Mouse (Mus musculus): ENCODE measurements around the gene Chrna9.

The Chrna9 gene

DNA sequence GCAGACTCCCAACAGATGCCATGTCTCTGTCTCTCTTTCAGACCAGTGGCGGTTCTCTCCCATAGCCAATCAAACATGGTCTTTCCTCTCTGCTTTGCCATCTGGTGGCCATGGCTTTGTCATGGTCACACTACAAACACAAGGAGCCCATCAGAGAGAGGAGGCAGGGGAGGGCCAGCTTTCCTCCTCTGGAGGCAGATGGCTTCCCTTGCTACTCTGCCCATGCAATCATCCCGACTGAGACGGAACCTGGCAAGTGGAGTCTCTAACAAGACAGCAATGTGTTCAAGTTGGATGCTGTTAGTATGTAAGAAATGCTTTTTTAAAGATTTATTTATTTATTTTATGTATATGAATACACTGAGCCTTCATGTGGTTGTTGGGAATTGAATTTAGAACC lies 14.8 kb upstream of the Chrna9 start:
- DNase-seq, result no peak

DNA sequence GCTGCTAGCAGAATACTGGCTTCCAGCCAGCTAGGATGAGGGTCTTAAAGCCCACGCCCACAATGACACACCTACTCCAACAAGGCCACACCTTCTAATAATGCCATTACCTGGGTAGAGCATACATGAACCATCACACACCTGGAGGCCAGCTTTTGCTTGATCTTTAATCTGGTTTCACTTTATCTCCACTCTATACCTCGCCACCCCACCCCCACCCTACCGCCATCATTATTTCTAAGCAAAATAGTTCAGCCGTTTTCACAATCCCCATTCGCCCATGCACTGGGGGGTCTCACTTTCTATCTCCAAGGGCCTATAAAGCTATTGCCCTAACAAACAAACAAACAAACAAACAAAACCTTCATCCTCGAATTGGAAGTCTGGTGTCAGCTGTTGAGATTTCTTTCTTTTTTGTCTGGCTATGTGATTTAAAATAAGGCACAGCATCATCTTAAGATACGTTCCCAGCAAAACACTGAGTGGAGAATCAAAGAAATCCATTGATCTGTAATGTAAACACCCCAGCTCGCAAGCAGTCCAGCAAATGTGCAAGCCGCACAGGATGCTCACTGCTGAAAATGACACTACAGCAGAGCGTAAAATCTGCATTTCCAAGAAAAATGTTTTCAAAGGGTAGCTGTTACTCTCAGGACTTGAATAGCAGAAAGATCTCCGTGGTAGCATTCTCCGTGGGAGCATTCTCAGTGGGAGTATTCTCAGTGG lies 13.9 kb upstream of the Chrna9 start:
- DNase-seq, result no peak

DNA sequence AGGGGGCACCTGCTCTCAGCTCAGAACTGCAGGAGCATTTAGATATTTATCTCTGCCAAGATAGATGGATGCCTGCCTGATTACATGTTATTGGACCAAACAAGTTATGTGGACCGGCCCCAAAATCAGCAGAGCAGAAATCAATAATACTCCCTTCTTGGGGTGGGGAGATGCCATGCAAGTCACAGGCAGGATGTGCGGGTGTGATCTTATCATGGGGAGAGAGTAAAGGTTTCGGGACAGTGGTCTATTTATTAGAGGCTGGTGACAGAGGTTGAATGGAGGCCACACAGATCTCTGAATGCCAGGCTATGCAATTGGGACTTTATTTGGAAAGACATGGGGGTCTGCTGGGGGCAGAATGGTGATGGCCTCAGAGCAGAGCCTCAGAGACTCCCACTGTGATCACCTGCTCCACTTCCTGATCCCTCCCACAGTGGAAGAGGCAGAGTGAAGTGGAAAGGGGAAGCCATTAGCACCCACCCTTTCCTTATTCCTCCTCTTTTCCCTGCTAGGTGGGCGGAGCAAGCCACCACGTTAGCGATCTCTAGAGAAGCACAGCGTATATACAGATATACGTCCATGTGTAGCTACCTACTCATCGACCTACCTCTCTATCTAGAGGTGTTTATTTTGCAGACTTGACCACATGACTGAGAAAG lies 13.1 kb upstream of the Chrna9 start:
- no peak for DNase-seq

DNA sequence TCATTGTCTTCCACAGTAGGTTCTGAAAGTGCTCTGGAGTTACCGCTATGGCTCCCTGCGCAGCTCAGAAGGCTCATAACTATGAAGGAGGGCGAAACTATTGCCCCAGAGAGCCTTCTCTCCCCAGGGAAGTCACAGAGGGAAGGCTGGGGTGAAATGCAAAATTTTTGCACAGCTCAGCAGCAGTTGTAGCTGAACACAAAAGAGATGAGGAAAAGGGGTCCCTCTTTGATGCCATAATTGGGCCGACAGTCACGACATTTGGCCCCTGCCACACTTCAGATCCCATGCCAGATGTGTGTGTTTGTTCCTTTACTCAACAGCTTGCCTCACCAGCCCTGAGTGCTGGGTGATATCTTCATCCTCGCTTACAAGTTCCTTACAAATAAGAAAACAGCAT lies 8.1 kb upstream of the Chrna9 start:
- DNase-seq, result no peak

DNA sequence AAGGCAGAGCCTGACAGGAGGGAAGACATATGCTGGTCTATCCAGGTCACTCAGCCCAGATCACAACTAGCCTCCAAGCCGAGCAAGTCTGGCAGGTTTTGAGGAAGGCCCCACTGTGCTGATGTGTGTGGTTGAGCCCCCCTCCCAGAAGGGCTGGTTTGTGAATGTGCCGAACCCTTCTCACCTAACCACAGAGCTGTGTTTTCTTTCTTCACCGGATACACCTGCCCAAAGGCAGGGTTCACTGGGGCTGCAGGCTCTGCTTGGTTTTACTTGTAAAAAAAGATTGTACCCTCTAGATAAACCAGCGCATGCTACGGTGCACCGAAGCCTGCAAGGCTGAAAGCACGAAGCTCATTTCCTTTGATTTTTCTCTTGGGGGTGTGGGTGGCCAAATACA lies 5.6 kb upstream of the Chrna9 start:
- no peak for DNase-seq

DNA sequence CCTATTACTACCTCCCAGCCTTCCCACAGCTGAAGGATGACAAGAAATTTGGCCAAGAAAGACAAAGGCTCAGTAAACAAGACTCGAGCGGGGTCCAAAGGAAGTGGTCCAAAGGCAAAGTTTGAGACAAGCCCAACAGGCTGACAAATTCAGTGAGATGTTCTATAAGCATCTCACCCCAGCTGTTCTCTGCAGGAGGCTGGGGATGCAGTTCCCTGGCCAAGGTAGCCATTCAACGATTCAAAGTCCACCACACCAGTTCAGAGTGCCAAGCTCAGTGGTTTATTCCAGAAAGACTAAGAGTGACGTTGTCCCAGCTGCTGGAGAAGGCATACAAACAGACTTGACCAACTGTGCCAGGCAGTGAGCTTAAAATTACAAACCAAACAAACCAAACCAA lies 4.5 kb upstream of the Chrna9 start:
- DNase-seq, result peak; percentile 39

DNA sequence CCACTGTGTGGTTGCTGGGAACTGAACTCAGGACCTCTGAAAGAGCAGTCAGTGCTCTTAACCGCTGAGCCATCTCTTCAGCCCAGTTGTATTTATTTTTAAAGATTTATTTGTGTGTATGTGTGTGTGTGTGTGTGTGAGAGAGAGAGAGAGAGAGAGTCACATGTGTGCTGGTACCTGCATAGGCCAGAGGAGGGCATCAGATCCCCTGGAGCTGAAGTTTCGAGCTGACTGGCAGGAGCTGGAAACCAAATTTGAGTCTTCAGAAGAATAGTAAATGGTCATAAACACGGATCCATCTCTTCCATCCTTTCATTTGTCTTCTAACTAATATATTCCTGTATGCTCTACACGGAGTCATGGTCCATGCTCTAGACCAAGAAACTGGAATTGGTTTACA lies 1.5 kb upstream of the Chrna9 start:
- DNase-seq, result no peak

DNA sequence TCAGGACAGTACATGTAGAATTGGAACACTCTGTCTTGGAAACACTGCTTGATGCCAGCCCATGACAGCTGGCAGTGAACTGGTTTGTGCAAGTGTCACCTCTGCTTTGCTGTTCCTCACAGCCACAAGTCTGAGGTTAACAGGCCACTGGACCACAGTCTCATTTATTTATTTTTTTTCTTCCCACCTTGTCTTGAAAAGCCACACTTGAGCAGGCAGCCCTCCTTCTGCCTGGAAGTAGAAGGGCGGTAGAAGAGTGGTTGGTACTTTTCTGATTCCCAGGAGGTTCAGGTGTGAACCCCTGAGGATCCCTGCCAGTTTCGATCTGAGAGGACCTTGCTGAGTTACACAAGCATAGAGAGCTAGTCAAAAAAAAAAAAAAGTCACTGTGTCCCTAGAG lies 957 bp upstream of the Chrna9 start:
- DNase-seq, result no peak

DNA sequence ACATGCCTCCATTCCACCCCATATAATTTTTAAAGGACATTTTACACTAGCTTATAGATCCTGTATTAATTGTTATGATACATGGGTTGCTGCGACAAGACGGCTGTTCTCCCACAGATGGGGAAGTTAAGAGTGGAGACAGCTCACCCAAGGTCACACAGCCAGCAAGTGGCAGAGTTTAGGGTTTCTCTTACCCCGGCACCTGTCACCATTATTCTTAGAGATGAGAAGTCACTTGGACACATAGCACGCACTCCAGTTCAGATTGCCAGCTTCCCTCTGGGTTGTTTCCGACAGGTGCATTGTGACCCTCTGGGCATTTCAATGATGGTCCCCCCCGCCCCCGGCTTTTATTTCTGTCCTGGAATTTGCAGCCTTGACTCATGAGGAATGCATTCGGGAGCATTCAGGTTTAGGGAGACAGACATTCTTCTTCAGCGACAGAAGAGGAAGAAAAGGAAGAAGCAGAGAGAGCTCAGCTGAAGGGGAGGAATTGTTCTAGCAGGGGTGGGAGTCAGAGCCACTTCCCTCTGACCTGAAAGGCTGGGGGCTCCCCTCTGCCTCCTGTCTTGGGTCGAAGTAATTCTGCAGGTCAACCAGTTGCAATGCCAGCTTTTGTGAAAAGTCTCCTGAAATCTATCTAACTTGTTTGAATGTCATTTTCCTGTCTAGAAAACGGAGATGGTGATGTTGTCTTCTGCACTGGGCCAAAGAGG lies 2.4 kb downstream of the Chrna9 start:
- no peak for DNase-seq

DNA sequence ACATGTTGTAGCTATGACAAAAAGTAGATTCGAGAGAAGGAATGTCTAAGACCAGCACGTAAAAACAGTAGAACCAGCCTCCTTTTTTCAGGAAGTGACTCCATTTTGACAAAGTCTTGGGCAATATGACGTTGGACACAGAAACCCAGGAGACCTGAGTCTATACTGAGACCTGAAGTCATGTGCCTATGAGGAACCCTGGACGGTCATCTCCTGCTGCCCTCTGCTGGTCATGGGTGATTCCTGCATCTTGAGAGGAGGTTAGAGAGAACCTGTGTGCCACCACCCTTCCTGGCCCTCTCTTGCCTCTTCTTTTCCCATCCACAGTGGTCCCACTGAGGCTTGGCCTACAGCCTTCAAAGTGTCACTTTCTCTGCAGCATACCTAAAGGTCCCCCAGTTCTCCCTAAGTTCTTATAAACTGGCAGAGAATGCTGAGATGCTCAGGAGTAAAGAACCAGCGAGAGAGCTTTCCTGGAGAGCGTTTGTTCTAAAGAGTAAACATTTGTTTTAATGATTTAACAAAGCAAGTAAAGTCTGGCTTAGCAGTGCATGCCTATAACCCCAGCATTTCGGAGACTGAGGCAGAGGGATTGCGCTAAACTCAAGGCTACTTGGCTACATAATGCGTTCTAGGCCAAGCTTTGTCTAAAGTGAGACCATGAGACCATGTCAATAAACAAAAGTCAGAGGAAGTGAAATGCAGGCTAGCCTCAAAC lies 3.4 kb downstream of the Chrna9 start:
- DNase-seq, result peak; percentile 83

DNA sequence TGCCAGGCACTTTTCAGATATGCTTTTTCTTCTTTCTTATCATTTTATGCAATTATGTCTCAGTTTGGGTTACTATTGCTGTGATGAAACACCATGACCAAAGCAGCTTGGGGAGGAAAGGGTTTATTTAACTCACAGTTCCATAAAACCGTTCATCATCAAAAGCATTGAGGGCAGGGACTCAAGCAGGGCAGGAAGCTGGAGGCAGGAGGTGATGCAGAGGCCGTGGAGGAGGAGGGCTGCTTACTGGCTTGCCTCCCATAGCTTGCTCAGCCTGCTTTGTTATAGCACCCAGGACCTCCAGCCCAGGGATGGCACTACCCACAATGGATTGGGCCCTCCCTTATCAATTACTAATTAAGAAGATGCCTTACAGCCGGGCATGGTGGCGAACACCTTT lies 6.4 kb downstream of the Chrna9 start:
- no peak for DNase-seq

DNA sequence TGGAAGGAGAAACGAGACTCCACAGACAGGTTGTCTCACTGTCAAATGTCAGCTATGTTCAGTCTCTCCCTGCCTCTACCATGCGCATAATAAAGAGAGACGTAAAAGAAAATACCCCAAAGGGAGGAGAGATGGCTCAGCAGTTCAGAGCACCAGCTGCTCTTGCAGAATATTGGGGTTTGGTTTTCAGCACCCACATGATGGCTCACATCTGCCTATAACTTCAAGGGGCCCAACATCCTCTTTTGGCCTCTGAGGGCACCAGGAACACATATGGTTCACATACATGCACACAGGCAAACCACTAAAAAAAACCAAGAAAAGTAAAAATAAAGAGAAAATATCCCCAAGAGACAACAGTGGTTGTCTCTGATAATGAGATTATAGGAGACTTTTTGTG lies 15.1 kb downstream of the Chrna9 start:
- DNase-seq, result no peak

DNA sequence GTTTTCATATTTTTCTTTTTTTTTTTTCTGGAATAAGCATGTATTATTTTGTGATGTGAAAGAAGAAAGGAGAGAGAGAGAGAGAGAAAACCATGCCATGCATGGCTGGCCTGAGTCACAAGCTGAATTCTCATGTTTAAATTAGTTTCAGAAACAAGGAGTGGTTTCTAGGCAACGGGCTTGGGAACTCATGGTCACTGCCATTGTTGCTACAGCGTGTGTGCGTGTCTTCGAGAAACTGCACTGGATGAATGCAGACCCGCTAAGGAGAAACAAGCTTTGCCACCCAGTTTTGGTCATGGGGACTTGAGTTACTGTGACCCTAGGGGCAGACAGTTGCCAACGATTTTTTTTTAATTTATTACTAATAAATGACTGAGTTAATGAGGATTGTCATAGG lies 15.5 kb downstream of the Chrna9 start:
- DNase-seq, result peak; percentile 5

DNA sequence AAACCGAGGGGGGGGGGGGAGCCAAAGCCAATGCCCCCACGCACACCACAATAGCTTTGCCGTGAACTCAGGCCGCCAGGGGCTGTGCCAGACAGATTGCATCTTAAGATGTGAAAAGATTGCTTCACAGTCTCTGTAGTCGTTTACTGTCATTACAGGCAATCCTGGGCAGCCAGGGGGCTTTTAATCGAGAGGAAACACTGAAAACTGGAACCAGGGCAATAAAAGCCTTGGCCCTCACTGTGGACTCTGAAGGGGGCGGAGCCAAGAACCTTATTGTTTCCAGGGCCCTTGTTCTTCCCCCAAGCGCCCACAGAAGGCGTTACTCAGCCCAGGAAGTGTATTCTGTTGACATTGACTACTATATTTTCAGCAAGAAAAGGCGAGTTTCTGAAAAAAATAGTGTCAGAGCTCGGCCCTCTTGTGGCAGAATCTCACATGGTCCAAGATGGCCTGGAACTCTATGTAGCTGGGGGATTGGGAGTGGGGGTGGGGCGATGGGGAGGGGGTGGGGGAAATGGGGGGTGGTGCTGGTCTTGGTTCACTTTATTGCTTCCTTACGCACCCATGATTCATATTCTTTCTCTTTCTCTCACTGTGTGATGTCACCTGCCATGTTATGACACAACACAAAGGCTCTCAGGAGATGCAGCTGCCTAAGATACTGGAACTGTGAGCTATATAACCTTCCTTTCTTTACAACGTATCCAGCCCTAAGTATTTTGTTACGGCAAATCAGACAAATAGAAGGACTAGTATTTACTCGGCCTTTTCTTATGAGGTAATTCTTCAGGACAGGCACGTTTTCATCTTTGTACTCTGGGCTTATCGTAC lies 16.2 kb downstream of the Chrna9 start:
- DNase-seq, result peak; percentile 17

DNA sequence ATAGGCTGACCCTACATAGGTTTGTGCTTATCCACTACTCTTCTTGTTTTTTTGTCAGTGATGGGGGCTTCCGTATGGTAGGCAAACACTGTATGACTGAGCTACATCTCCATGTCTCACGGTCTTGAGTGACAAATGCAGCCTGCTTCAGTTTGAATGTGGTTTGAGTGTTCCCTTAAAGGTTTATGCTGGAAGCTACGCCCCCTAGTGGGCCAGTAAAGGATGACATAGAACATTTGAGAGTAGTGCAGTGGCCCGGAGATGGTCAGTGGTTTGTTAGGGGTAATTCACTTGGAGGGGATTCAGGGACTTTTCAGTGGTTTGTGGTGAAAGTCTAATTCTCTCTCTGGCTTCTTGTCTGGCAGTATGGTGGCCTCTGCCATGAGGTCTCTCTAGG lies 16.8 kb downstream of the Chrna9 start:
- DNase-seq, result peak; percentile 7

DNA sequence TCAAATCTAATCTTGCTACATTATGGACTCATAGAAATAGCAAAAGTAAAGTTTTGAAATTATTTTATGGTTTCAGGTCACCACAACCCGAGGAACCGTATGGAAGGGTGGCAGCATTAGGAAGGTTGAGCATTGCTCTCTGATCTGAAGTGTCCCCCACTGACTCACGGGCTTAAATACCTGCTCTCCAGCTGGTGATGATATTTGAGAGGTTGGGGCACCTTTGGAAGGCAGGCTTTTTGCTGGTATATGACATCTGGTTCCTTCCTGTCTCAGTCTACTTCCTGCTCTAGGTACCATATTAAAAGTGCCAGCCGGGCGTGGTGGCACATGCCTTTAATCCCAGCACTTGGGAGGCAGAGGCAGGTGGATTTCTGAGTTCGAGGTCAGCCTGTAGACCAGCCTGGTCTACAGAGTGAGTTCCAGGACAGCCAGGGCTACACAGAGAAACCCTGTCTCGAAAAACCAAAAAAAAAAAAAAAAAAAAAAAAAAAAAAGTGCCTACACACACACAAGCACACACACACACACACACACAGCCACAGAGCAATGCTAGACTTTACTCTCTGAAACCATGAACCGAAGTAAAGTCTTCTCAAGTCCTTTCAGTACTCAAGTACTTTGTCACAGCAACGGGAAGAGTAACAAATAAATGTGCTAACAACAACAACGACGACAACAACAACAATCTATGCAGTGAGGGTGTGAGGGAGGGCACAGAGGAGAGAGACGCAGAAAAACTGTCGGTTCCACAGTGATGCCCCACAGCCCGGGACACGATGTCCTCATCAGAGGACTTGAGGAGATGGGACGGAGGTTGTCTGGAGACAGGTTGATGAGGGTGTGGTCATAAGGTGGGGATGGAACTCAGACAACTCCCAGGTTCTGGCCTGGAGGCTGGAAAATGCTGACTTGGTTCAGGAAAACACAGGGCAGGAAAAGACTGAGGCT lies 19.7 kb downstream of the Chrna9 start:
- DNase-seq, result no peak

DNA sequence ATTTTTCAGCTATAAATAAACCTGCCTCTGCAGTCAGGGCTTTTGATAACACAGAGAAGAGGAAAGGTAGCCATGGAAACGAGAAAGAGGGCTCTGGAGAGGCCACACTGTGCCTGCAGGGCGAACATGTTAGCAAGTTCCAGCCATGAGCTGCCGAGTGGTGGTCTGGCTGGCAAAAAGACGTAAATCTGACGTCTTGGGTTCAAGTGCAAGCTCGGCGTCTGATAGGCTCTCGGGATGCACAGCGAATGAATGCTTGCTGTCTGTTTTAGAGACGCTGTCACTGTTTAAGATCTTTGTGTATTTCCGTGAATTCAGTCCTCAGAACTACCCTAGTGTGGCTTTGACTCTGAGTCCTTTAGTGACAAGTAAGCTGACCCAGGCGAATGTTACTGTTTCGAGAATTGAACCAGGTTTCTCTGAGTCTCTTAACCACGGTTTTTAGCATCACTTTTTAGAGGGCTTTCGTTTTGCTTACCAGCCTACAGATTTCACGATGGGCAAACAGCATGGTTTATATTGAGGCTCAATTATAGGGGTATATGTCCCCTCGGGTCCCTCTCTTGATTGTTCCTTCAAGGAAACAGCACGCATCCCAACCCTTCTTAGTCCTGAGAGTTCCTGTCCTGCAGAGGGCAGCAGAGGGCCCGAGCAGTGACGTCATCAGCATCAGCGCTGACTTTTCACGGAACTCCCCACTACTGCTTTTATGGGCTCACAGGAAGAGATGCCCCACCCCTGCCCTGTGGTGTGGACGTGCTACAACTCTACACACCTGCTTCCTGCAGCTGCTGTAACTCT lies 20.8 kb downstream of the Chrna9 start:
- DNase-seq, result peak; percentile 84

DNA sequence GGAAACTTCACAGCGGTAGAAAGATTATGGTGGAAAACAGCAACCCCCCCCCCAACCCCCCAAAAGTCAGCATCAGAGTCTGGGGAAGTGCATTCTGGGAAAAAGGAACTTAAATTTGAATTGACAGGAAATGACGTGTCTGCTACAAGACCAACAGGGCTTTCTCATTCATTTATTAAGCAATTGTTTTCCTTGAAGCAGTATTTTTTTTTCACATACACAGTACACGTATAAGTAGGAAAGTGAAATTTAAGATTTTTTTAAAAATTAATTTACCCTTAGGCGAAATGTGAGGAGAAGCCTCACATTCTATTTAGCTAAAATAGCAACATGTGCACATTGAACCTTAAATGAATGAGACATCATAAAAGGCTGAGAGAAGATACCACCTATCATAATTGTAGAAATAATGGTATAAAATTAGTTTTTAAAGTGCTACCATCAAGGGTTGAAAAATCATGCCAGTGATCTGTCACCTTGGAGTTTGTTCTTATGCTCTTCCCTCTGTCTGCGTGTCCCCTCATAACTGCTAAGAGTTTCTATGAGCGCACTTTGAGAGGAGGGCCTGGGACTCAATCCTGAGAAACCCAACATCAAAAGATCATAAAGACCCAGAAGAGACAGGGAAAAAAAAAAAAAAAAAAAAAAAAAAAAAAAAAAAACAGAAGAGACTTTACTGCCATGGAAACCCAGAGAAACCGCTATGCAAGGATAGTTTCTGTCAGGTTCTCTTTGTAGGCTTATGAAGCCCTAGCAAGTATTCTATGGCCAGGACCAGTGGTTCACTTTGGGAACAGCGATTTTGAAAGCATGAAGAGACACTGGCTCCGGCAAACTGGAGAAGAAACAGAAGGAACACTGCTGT lies 21.7 kb downstream of the Chrna9 start:
- no peak for DNase-seq

DNA sequence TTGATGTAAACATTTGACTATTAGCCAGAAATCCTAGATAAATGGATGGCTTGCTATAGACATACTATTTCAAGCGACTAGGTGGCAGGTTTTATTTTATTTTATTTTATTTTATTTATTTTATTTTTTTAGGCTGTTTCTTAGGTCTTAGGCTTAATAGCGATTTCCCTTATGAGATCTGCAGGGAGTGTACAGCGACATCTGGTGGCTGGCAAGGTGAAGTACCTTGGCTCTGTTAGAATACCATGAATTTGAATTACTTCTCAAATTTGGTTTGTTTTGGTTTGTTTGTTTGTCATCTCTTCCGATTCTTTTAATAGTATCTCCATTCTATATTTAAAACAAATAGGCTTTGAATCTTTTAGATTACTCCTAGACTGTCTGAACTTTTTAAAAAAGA lies 23.9 kb downstream of the Chrna9 start:
- peak; percentile 37 for DNase-seq

Data from kidney, adult 9 months (tissue).